Mouse (Mus musculus) cerebellum, adult 18-20 months (tissue): ENCODE results near the gene Cerkl.
A peak's percentile ranks its signal among the peaks of the same experiment; 100 is the strongest.

Experiments used
- DNase-seq, 2 experiments: peaks; one replicate each; pipeline ENCODE4 v3.0.0; 2021

Gene Cerkl

DNA sequence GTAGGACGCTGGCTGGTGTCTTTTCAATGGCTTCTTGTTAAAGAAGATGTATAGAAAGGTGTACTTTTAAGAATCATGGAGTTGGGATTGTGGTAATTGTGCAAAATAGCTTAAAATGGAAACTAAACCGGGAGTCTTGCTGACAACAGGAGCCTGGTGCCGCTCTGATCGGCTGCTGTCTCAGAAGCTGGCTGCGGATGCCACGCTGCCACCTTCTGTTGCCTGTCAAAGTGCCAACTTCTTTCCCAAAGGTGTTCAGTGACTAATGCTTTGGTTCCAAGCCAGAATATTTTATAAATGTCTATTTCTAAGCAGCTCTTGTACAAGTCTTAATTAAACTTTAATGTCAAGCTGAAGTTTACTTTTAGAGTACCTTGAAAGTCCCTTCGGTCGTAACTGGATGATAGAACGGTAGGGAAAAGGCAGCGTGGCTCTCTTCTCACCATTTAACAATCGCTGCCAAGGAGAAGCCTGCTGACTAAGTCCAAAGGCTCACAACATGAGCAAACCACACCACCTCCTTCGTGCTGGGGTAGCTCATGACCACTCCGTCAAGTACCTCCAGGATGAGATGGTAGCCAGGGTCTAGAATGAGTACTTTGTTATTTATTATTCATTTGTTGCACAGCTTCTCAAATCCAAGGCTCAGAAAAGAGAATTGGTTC lies 147.0 kb downstream of the Cerkl start:
- DNase-seq, result peak; percentile 73 to 75

DNA sequence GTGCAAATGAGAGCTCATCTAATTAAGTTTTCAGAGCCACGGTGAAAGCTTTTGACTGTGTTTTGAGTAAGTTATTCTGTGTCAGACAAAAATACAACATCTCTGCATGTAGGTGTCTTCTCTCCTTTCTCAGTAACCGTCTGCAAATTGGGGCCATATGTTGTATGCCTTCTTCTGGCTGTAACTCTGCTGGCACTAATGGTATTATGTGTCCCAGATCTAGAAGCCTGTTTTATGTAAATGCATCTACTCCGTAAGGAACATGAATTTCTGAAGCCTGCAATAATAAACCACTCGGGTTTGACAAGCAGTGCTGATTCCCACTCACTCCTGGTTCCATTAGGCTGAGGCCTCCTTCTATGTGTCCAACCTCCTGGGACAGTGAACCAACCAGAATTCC lies 149.0 kb downstream of the Cerkl start:
- no peak for DNase-seq

DNA sequence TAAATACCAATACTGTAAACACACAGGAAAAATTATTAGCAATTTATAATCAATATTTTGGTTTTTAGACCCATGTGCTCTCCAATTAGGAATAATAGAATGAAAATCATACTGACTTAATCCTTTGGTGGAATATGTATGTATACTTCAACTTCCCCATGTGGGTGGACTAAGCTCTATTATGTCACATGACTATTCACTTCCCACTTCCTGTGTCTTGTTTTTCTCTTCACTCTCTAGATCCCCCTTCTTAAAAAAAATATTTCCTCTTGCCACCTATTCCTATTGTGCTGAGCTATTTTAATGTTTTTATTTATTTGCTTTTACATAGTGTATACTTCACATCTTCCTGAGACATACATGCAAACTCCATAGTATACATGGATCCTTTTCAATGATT lies 154.2 kb downstream of the Cerkl start:
- no peak for DNase-seq

DNA sequence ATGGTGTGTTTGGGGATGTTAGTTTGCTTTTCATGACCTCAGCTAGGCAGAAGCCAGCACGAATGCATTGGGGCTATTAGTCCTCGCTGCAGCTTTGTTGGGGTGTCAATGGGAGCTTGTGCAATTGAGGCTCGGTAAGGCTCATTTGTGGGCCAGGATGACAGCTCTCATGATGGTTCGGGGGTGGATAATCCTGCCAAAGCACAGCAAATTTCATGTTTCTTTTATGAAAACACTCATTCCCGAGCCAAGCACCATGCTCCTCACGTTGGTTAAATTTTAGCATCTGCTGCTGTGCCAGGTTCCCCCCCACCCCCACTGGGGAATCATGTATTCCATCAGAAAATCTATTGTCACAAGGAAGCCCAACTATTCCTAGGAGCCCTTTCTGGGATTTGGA lies 164.2 kb downstream of the Cerkl start:
- no peak for DNase-seq

DNA sequence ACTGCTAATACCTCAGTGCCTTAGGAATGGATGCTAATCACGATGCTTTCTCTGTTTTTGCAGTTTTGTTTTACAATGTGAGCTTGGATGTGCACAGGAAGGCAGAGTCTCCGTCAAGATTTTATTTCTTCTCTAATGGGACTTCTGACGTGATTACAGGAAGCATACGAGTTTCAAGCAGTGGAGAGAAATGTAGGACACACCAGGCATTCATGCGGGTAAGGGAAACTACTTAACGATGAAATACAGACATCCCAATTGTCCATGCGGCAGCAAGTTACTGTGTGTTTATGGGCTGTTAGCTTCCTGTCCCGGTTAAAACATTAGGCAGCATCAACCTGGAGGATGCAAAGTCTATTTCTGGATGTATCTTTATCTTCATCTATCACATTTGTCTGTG lies 164.7 kb downstream of the Cerkl start:
- no peak for DNase-seq

- DNase-seq, result no peak
Measured at GRCm38 (mm10) chr2:79290149-79290548, 166.4 kb downstream of the Cerkl start.

DNA sequence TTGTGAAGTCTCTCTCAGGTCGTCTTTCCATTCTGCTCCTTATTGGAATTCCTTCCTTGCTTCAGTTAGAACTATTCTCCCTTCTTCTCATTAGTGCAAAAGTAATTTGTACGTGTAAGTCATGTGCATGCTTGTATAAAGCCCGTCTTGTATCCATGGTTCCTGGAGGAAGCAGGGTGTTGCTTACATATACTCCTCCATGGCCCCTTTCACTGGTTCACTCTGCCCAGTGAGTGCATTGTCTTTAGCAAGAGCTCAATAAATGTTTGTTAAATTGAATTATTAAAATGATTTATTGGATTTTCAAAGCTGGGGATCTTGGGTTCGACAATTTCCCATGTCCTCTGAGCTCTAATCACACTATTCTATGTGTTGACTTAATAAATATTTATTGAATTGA lies 172.4 kb downstream of the Cerkl start:
- no peak for DNase-seq
